Mouse (Mus musculus) neural tube, embryonic 15.5 days (tissue): Measurements from ENCODE around the gene Strip1. TPM values are rescaled to one million over a fixed set of nuclear protein-coding genes. Genes with fewer than 3 reads are reported as not detected.
A peak's percentile ranks its signal among the peaks of the same experiment; 100 is the strongest.

ENCODE experiments used
- ATAC-seq: fragments of 200-750 bp; cut with Nextera tagmentation; 2 replicates; pipeline ENCODE4 v1.8.0; 2017; ENCODE audit warnings: mild to moderate bottlenecking, moderate TSS enrichment, moderate library complexity; ENCODE audit not compliant: low FRiP score
- H3K27ac ChIP-seq: fragments of 300-500 bp; sonication (generic); replicated peaks from 2 replicates; pipeline ENCODE4 v1.5.1; 2015; ENCODE audit warnings: mild to moderate bottlenecking, inconsistent platforms
- H3K27me3 ChIP-seq: fragments of 300-500 bp; sonication (generic); replicated peaks from 2 replicates; pipeline ENCODE4 v1.6.1; 2015; ENCODE audit warnings: inconsistent platforms
- H3K36me3 ChIP-seq: fragments of 300-500 bp; sonication (generic); 2 replicates; pipeline ENCODE4 v1.6.1; 2015; ENCODE audit warnings: inconsistent platforms
- H3K4me1 ChIP-seq: fragments of 300-500 bp; sonication (generic); 2 replicates; pipeline ENCODE4 v1.6.1; 2015; ENCODE audit warnings: inconsistent platforms
- H3K4me2 ChIP-seq: fragments of 300-500 bp; sonication (generic); 2 replicates; pipeline ENCODE4 v1.6.1; 2015; ENCODE audit warnings: inconsistent platforms, mild to moderate bottlenecking, moderate library complexity
- H3K4me3 ChIP-seq: fragments of 300-500 bp; sonication (generic); replicated peaks from 2 replicates; pipeline ENCODE4 v1.5.1; 2015; ENCODE audit warnings: mild to moderate bottlenecking, inconsistent platforms
- H3K9ac ChIP-seq: fragments of 300-500 bp; sonication (generic); replicated peaks from 2 replicates; pipeline ENCODE4 v1.6.1; 2015; ENCODE audit warnings: mild to moderate bottlenecking, inconsistent platforms
- H3K9me3 ChIP-seq: fragments of 300-500 bp; sonication (generic); replicated peaks from 2 replicates; pipeline ENCODE4 v1.6.1; 2016; ENCODE audit warnings: inconsistent platforms
- WGBS: fragments of 180-500 bp; shearing (Covaris S2); methylation state at CpG from one replicate; pipeline ENCODE4 v1.1.7; 2015; ENCODE audit warnings: mixed read lengths; 5-methylcytosine and 5-hydroxymethylcytosine counted together
- polyA plus RNA-seq: library from polyadenylated mRNA; unstranded; fragments of >200 nt; fragmentation: Nextera tagmentation; extraction: Ambion mirVana; gene quantifications from 2 replicates; pipeline ENCODE4 v1.2.1, GENCODE M21; 2015

Gene Strip1
- polyA plus RNA-seq, 1 experiment from 2014 or later = 138 TPM

DNA sequence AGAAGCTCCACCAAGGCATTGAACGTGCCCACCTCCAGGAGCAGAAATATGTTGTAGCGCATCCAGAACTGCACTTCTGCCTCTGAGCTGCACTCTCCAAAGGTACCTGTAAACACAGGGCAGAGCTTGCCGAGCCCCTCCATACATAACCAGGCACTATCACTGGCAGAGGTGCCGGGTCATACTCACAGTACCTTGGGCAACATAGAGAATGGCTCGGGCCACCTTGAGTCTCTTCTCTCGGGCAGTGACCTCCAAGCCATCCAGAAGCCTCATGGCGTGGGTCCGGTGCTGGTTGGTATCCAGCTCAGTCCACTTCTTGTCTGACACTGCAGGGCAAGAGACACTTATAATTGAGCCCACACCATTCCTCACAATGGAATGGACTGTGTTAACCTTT, 4.7 kb downstream of the Strip1 start:
- H3K36me3 ChIP-seq = peaks cover 69% of the 10 kb centered on the region
- ATAC-seq = no peak
- H3K4me1 ChIP-seq = peaks cover 24% of the 10 kb centered on the region
- WGBS = 98% methylated on average over 8 of the region's 8 CpGs
- H3K4me3 ChIP-seq = no peak overlapping the region
- no peaks in the 10 kb centered on the region for H3K9me3 ChIP-seq
- no peak overlapping the region for H3K9ac ChIP-seq
- no peak overlapping the region for H3K27ac ChIP-seq
- no peak overlapping the region for H3K4me2 ChIP-seq
- H3K27me3 ChIP-seq = no peaks in the 10 kb centered on the region

DNA sequence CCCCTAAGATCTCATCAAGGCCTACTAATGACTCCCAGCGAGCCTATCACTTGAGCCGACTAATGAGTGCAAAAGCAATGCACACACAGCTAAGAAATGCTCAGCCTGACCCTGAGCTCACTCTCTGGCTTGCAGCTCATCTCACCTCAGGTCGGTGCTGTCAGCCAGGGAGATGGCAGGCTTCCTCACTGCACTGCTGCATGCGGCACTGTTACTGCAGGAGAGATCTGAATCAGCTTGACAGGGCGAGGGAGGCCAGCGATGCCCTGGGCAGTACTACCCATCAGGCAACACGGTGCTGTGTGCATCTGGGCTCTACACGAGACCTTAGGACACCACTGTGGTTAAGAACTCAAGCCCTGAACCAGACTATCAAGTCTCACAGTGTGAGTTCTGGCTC, 6.0 kb downstream of the Strip1 start:
- peaks cover 21% of the 10 kb centered on the region for H3K4me1 ChIP-seq
- no peak for ATAC-seq

DNA sequence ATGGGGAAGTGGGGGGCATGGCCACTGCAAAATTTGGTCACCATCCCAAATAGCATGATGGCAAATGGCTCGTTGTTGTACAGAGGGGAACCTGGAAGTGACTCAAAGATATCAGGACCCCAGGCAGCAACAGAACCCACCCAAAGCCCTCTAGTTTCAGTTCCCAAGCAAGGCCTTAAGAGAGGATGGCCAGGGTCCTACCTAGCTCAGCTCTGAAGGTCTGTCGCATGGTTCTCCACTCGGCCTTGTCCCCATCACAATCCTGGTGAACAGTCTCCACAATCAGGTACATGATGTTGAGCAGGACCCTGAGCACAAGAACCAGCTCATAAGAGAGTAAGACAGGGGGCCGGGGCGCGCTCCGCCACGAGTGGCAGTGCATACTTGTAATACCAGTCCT, 7.1 kb downstream of the Strip1 start:
- H3K4me1 ChIP-seq = peaks cover 10% of the 10 kb centered on the region
- H3K4me2 ChIP-seq = no peak overlapping the region
- ATAC-seq = no peak
- peaks cover 89% of the 10 kb centered on the region for H3K36me3 ChIP-seq
- no peak overlapping the region for H3K27ac ChIP-seq
- 98% methylated on average over 8 of the region's 8 CpGs for WGBS
- H3K4me3 ChIP-seq = no peak overlapping the region
- H3K27me3 ChIP-seq = no peaks in the 10 kb centered on the region
- no peak overlapping the region for H3K9ac ChIP-seq
- H3K9me3 ChIP-seq = no peaks in the 10 kb centered on the region

More for the DNA sequence above, 6.0 kb downstream of the Strip1 start:
- Histone ChIP-seq H3K9me3 (no peaks in the 10 kb centered on the region), H3K9ac (no peak overlapping the region), H3K27ac (no peak overlapping the region), H3K4me2 (no peak overlapping the region), H3K4me3 (no peak overlapping the region), H3K36me3 (peaks cover 81% of the 10 kb centered on the region), H3K27me3 (no peaks in the 10 kb centered on the region)
- 91% methylated on average over 8 of the region's 8 CpGs for WGBS

DNA sequence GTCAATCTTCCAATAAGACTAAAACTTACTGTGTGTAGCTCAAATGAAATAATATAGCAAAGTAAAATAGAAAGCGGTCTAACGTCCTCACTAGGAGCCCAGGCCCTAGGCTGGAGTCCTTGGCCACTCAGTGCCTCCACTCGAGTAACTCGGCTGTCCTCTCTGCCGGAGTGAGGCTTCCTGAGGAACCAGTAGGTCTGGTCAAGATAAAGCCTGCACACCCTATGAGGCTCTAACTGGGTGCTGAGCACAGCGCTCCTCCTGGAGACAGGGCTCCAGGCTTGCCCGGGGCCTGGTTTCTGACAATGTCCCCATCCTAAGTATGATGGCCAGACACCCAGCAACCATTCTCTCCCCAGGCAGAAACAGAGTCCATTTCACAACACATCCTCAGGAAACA, 9.0 kb downstream of the Strip1 start:
- Histone ChIP-seq H3K4me3 (no peak overlapping the region), H3K4me2 (no peak overlapping the region), H3K9ac (no peak overlapping the region), H3K9me3 (no peaks in the 10 kb centered on the region), H3K36me3 (peaks cover 96% of the 10 kb centered on the region), H3K4me1 (peaks cover 4% of the 10 kb centered on the region; the same call in 1 of the 2 replicates), H3K27me3 (no peaks in the 10 kb centered on the region), H3K27ac (no peak overlapping the region)
- no peak for ATAC-seq
- WGBS = 97% methylated on average over 7 of the region's 7 CpGs

DNA sequence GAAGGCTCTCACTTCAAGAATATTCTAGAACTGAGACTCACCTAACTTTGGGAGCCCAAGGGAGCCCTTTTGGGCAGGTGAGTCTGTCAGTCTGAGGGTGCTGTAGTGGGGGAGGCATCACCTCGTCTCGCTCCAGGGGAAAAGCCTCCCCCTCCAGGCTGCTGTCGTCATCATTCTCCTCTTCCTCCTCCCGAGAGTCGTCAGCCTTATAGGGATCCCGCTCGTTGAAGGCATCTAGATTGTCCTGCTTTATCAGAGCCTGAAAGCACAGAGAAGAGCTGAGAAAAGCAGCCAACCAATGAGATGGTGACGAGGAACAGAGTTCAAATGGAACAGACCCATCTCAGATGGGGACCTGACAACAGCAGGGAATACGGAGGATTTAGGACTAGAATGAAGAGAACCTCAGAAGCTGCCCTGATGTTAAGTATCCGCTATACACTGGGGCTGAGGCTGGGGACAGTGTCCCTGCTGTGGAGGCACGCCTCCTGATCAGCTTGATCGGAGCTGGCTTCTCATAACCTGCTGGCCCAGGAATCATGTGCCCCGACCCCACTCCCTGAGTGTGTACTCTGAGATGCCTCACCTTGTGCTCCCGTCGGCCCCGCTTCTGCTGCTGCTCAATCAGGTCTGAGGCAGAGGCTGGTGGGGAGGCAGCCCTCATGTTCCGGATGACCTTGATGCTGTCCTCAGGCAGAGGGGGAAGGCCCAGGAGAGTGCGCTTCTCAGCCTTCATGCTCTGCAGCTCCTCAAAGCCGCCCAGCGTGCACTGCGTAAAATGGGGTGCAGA, 10.0 kb downstream of the Strip1 start:
- no peak for ATAC-seq
- Histone ChIP-seq H3K27me3 (no peaks in the 10 kb centered on the region), H3K4me2 (no peak overlapping the region), H3K27ac (no peak overlapping the region), H3K36me3 (peaks cover 96% of the 10 kb centered on the region), H3K9ac (no peak overlapping the region), H3K9me3 (no peaks in the 10 kb centered on the region), H3K4me1 (no peaks in the 10 kb centered on the region), H3K4me3 (no peak overlapping the region)
- WGBS = 91% methylated on average over 21 of the region's 21 CpGs

DNA sequence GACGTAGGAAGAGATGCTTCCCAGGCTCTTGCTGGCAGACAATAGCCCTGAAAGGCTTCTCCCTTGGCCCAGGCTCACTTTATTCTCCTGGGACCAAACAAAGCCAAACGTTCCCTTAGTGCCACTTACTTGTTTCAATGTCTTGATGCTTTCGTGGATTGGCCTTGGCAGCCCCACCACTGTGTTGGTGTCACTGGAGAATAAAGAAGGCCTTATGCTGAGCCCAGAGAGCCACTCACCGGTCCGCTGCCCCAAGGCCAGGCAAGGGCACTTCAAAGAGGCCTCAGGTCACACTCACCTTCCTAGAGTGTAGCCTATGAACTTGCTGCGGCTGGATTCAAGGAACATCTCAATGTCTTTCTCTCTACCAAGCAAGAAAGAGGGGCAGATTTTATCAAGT, 11.6 kb downstream of the Strip1 start:
- whole genome bisulfite sequencing = 90% methylated on average over 6 of the region's 6 CpGs

DNA sequence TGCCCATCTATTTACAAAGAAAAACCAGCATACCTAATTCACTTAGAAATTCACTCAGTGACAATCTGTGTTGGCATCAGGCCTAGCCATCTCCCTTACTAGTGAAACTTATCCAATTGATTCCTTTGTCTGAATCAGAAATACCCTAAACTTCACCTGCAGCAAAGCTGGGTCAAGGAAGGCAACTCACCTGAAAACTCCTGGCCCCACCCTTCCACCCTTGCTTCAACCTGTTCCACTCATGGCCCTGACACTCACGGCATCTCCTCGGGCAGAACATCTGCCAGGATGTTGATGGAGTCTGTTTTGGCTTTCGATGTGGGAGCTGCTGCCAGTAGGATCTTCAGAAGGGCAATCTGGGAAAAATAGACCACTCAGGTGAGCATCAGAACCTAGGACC, 13.7 kb downstream of the Strip1 start:
- no peak overlapping the region for H3K4me3 ChIP-seq
- no peak for ATAC-seq
- H3K27me3 ChIP-seq = no peaks in the 10 kb centered on the region
- 98% methylated on average over 3 of the region's 3 CpGs for WGBS
- no peak overlapping the region for H3K9ac ChIP-seq
- no peak overlapping the region for H3K27ac ChIP-seq
- 0 out of 2 replicates have a peak, but pooled peaks cover under 1% of the 10 kb centered on the region for H3K4me1 ChIP-seq
- H3K4me2 ChIP-seq = no peak overlapping the region
- H3K9me3 ChIP-seq = no peaks in the 10 kb centered on the region
- H3K36me3 ChIP-seq = peaks cover 96% of the 10 kb centered on the region

More for the DNA sequence above, 11.6 kb downstream of the Strip1 start:
- no peak overlapping the region for H3K9ac ChIP-seq
- no peak for ATAC-seq
- H3K9me3 ChIP-seq = no peaks in the 10 kb centered on the region
- no peaks in the 10 kb centered on the region for H3K27me3 ChIP-seq
- peaks cover 96% of the 10 kb centered on the region for H3K36me3 ChIP-seq
- no peak overlapping the region for H3K27ac ChIP-seq
- no peaks in the 10 kb centered on the region for H3K4me1 ChIP-seq
- no peak overlapping the region for H3K4me3 ChIP-seq
- H3K4me2 ChIP-seq = no peak overlapping the region

DNA sequence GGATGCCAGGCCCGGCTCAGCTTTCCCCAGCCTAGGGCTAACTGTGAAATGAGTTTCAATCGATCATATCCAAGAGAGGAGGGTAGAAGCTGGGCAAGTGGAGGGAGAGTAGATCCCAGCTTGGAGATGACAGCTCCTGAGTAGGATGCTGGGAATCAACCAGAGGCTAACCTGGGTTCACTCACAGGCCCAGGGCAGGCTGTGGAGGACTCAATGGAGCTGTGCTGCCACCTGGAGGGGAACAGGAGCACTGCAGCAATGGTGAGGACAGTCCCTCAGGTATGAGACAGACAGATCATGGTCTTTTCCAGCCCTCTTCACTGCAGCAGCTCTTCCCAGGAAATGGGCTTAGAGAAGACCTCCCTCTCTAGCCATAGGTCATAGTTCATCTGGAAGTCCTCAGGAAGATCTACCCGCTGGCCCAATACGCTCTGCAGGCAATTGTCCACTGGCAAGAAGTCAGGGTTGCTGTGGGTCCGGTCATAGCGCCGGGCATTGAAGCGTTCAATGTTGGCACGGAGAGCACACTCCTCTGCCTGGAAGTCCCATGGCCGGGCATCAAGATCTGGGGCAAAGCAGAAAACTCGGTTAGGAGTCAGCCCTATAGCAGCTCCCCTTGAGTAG, 18.5 kb downstream of the Strip1 start:
- H3K27me3 ChIP-seq = no peaks in the 10 kb centered on the region
- WGBS = 88% methylated on average over 11 of the region's 11 CpGs
- H3K27ac ChIP-seq = no peak overlapping the region
- no peaks in the 10 kb centered on the region for H3K9me3 ChIP-seq
- H3K9ac ChIP-seq = no peak overlapping the region
- H3K4me2 ChIP-seq = no peak overlapping the region
- ATAC-seq = peak; percentile 63; the same call in 1 of the 2 replicates
- 0 out of 2 replicates have a peak, but pooled peaks cover 4% of the 10 kb centered on the region for H3K4me1 ChIP-seq
- no peak overlapping the region for H3K4me3 ChIP-seq
- H3K36me3 ChIP-seq = peaks cover 77% of the 10 kb centered on the region

DNA sequence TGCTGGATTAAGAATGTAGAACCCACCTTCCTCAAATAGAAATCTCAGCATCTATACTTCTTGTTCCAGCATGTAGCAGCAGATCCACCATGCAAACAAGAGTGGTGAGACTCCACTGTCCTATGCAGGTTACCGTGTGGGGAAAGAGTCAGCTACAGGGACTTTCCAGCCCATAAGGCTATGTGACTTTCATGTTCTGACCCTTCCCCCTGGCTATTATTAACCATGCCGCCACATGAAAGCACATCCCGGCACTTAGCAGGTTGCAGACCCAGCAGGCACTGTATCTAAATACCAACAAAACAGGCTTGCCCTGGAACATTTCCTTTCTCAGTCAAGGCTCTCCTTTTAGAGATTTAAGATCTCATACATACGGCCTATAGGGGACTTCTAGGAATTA, 20.1 kb downstream of the Strip1 start:
- Histone ChIP-seq H3K36me3 (peaks cover 60% of the 10 kb centered on the region), H3K27ac (no peak overlapping the region)
- WGBS = 74% methylated on average over 4 of the region's 4 CpGs

DNA sequence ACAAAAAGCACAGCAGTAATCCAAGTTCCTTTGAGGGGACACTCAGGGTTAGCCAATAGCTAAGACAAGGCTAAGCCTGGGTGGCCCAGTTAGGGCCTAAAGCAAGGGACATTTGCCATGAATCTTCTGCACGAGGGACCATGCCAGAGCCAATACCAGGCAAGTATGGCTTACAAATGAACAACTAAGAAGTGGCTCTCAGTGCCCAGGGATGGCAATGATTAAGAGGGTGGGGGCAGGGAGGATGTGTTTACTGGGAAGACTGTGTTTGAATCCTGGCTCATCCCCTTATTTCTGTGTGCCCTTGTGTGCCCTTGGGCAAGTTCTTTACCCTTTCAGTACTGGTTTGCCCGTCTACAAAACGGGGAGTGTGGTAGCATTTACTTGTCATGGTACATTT, 22.1 kb downstream of the Strip1 start:
- Histone ChIP-seq H3K9ac (no peak overlapping the region), H3K27me3 (peaks cover under 1% of the 10 kb centered on the region; the same call in 1 of the 2 replicates), H3K4me2 (no peak overlapping the region), H3K4me1 (0 out of 2 replicates have a peak, but pooled peaks cover 4% of the 10 kb centered on the region), H3K27ac (no peak overlapping the region), H3K9me3 (no peaks in the 10 kb centered on the region), H3K4me3 (no peak overlapping the region), H3K36me3 (peaks cover 40% of the 10 kb centered on the region)
- WGBS = 39% methylated on average over 3 of the region's 3 CpGs
- no peak for ATAC-seq

More for the DNA sequence above, 20.1 kb downstream of the Strip1 start:
- no peaks in the 10 kb centered on the region for H3K27me3 ChIP-seq
- no peaks in the 10 kb centered on the region for H3K9me3 ChIP-seq
- H3K4me1 ChIP-seq = 0 out of 2 replicates have a peak, but pooled peaks cover 4% of the 10 kb centered on the region
- no peak overlapping the region for H3K9ac ChIP-seq
- no peak for ATAC-seq
- H3K4me3 ChIP-seq = no peak overlapping the region
- no peak overlapping the region for H3K4me2 ChIP-seq

DNA sequence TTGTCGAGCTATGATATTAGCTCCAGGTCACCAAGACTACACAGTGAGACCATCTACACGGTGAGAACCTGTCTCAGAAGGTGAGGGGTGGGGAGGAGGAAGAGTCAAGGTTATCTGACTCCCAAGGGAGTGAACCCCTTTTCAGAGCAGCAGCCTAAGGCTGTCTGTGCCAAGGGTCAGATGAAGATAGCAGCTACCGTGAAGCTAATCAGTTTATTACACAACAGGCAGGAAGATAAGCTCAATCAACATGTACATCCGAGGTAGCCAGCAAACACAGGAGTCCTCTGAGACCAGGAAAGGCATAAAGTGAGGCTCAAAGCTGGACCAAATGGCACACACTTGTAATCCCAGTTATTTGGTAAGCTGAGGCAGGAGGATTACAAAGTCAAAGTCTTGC, 22.7 kb downstream of the Strip1 start:
- Histone ChIP-seq H3K36me3 (peaks cover 34% of the 10 kb centered on the region), H3K4me3 (no peak overlapping the region), H3K27ac (no peak overlapping the region), H3K4me2 (no peak overlapping the region), H3K4me1 (0 out of 2 replicates have a peak, but pooled peaks cover 4% of the 10 kb centered on the region), H3K9ac (no peak overlapping the region), H3K27me3 (peaks cover 6% of the 10 kb centered on the region; the same call in 1 of the 2 replicates), H3K9me3 (no peaks in the 10 kb centered on the region)
- no peak for ATAC-seq
- 73% methylated on average over 4 of the region's 4 CpGs for WGBS

DNA sequence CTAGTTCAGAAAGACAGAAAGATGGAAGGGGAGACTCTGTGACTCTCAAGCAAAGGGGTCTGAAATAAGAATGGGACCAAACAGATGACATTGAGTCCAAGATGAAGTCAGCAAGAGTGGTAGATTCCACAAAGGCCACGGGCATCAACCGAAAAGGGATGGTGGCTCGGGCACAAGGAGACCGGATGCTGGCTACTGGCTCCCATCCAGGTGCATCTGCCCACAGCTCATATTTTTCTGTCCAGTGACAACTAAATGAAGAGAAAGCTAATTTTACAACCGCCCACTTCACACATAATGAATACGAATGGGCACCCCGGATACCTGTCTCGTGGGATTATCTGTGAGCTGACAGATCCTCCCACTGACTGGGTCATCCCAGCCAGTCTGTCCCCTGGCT, 24.3 kb downstream of the Strip1 start:
- Histone ChIP-seq H3K9ac (no peak overlapping the region), H3K4me3 (no peak overlapping the region), H3K4me2 (no peak overlapping the region), H3K27me3 (peaks cover 9% of the 10 kb centered on the region; the same call in 1 of the 2 replicates), H3K36me3 (peaks cover 19% of the 10 kb centered on the region), H3K4me1 (no peaks in the 10 kb centered on the region), H3K9me3 (no peaks in the 10 kb centered on the region), H3K27ac (no peak overlapping the region)
- ATAC-seq = no peak
- WGBS = 70% methylated on average over 8 of the region's 8 CpGs
